Mouse (Mus musculus) liver, embryonic 14.5 days (tissue): ENCODE data around the gene Rasgrp3. TPM values are rescaled to one million over a fixed set of nuclear protein-coding genes. Genes with fewer than 3 reads are reported as not detected.
A peak's percentile ranks its signal among the peaks of the same experiment; 100 is the strongest.

Source experiments
- ATAC-seq: fragments of 200-750 bp; cut with Nextera tagmentation; 2 replicates; pipeline ENCODE4 v1.8.0; 2017; ENCODE audit warnings: moderate number of reproducible peaks, mild to moderate bottlenecking, moderate library complexity; ENCODE audit not compliant: insufficient read depth
- DNase-seq, 3 experiments: peaks; one replicate each; pipeline ENCODE4 v3.0.0-alpha.2; 2012 to 2013; ENCODE audit warnings: low read depth in 3 of 3, low spot score in 3 of 3
- H3K27ac ChIP-seq: fragments of 300-500 bp; sonication (generic); 2 replicates; pipeline ENCODE4 v1.5.1; 2014; ENCODE audit warnings: moderate library complexity, mild to moderate bottlenecking, control low read depth, inconsistent platforms
- H3K27me3 ChIP-seq: fragments of 300-500 bp; sonication (generic); 2 replicates; pipeline ENCODE4 v1.6.1; 2014; ENCODE audit warnings: mild to moderate bottlenecking, low read length, moderate library complexity; ENCODE audit not compliant: control insufficient read depth, insufficient read depth
- H3K36me3 ChIP-seq: fragments of 300-500 bp; sonication (generic); replicated peaks from 2 replicates; pipeline ENCODE4 v1.6.1; 2014; ENCODE audit warnings: low read depth; ENCODE audit not compliant: control insufficient read depth, insufficient read depth
- H3K4me1 ChIP-seq, 2 experiments: fragments of 200-500 bp in 1 of 2; fragments of 300-500 bp in 1 of 2; sonication (generic) in 1 of 2; replicated peaks; 2 replicates each; pipeline ENCODE4 v1.6.1; 2012 to 2014; ENCODE audit warnings: antibody characterized with exemption in 1 of 2, inconsistent platforms in 1 of 2, low read length in 1 of 2; ENCODE audit not compliant: control insufficient read depth in 2 of 2, insufficient read depth in 2 of 2
- H3K4me2 ChIP-seq: fragments of 300-500 bp; sonication (generic); 2 replicates; pipeline ENCODE4 v1.6.1; 2014; ENCODE audit warnings: low read depth, mild to moderate bottlenecking, control low read depth, moderate library complexity
- H3K4me3 ChIP-seq, 2 experiments: fragments of 200-500 bp in 1 of 2; fragments of 300-500 bp in 1 of 2; sonication (generic) in 1 of 2; 2 replicates each; pipeline ENCODE4 v1.5.1; 2012 to 2014; ENCODE audit warnings: low read depth in 2 of 2, low read length in 2 of 2, mild to moderate bottlenecking in 2 of 2, control low read depth in 1 of 2, inconsistent platforms in 1 of 2, moderate library complexity in 1 of 2; ENCODE audit not compliant: insufficient read depth in 1 of 2
- H3K9ac ChIP-seq: fragments of 300-500 bp; sonication (generic); replicated peaks from 2 replicates; pipeline ENCODE4 v1.6.1; 2014; ENCODE audit warnings: mild to moderate bottlenecking, control low read depth, moderate library complexity
- H3K9me3 ChIP-seq: fragments of 300-500 bp; sonication (generic); 2 replicates; pipeline ENCODE4 v1.6.1; 2016; ENCODE audit warnings: low read length, mixed read lengths; ENCODE audit not compliant: control insufficient read depth
- CTCF ChIP-seq: IDR thresholded peaks from 2 replicates; pipeline ENCODE4 v1.5.1; 2016; ENCODE audit warnings: antibody characterized with exemption, low read depth, control low read depth
- EP300 ChIP-seq: IDR thresholded peaks from 2 replicates; pipeline ENCODE4 v1.6.1; 2016; ENCODE audit warnings: antibody characterized with exemption, low read depth
- WGBS: fragments of 180-500 bp; shearing (Covaris S2); extraction: QIAGEN DNeasy Blood & Tissue Kit; methylation state at CpG from one replicate; pipeline ENCODE4 v1.1.7; 2014; ENCODE audit not compliant: insufficient replicate concordance; 5-methylcytosine and 5-hydroxymethylcytosine counted together
- polyA plus RNA-seq, 2 experiments: library from polyadenylated mRNA; depleted of rRNA in 1 of 2; stranded (reverse) in 1 of 2; unstranded in 1 of 2; fragments of >200 nt; fragmentation: Nextera tagmentation in 1 of 2; extraction: Ambion mirVana in 1 of 2; gene quantifications; 2 replicates each; pipeline versions ENCODE4 v1.2.1 to v1.2.3; 2012 to 2014

The Rasgrp3 gene
- polyA plus RNA-seq, 2 experiments = 2.0 to 2.9 TPM

- 58% methylated on average over 3 of the region's 3 CpGs for WGBS
- TF ChIP-seq CTCF = no peak
- no peak for TF ChIP-seq EP300
- DNase-seq (no peak), ATAC-seq (no peak)
- H3K4me2 ChIP-seq = no peak overlapping the region
- H3K9ac ChIP-seq = no peak overlapping the region
- no peaks in the 10 kb centered on the region for H3K9me3 ChIP-seq
- H3K36me3 ChIP-seq = no peaks in the 10 kb centered on the region
- H3K4me3 ChIP-seq = no peak overlapping the region
- no peaks in the 10 kb centered on the region for H3K4me1 ChIP-seq
- no peaks in the 10 kb centered on the region for H3K27me3 ChIP-seq
- H3K27ac ChIP-seq = no peak overlapping the region
Observed at GRCm38 (mm10) chr17:75416861-75417260, 18.8 kb upstream of the Rasgrp3 start.

GRCm38 (mm10) chr17:75434152-75434551, 1.5 kb upstream of the Rasgrp3 start:
- H3K9me3 ChIP-seq = no peaks in the 10 kb centered on the region
- H3K4me3 ChIP-seq = no peak overlapping the region
- H3K36me3 ChIP-seq = no peaks in the 10 kb centered on the region
- no peak overlapping the region for H3K9ac ChIP-seq
- DNase-seq (no peak), ATAC-seq (no peak)
- peaks cover 3% of the 10 kb centered on the region; the same call in 1 of the 2 replicates for H3K27me3 ChIP-seq
- no peak for TF ChIP-seq CTCF
- no peak for TF ChIP-seq EP300
- no peak overlapping the region for H3K27ac ChIP-seq
- WGBS = 39% methylated on average over 2 of the region's 2 CpGs
- peaks cover 0 to 4% of the 10 kb centered on the region in 2 experiments; a peak in 2 of 4 replicates for H3K4me1 ChIP-seq
- no peak overlapping the region for H3K4me2 ChIP-seq

- Histone ChIP-seq H3K4me2 (no peak overlapping the region), H3K9me3 (no peaks in the 10 kb centered on the region), H3K9ac (no peak overlapping the region), H3K27ac (no peak overlapping the region), H3K36me3 (no peaks in the 10 kb centered on the region), H3K27me3 (peaks cover 3% of the 10 kb centered on the region; the same call in 1 of the 2 replicates), H3K4me1 (peaks cover 0 to 4% of the 10 kb centered on the region in 2 experiments; a peak in 2 of 4 replicates), H3K4me3 (no peak overlapping the region)
- TF ChIP-seq EP300 = no peak
- TF ChIP-seq CTCF = no peak
- WGBS = 27% methylated on average over 3 of the region's 3 CpGs
- DNase-seq (no peak), ATAC-seq (no peak)
Observed at GRCm38 (mm10) chr17:75434871-75435270, 825 bp upstream of the Rasgrp3 start.

GRCm38 (mm10) chr17:75436095-75436494, 399 bp downstream of the Rasgrp3 start:
- Histone ChIP-seq H3K36me3 (no peaks in the 10 kb centered on the region), H3K4me2 (no peak overlapping the region), H3K9me3 (no peaks in the 10 kb centered on the region), H3K27me3 (peaks cover 3% of the 10 kb centered on the region; the same call in 1 of the 2 replicates), H3K9ac (no peak overlapping the region), H3K4me3 (peak overlapping the region in 1 of 2 experiments; percentile 39; a peak in 2 of 4 replicates), H3K27ac (no peak overlapping the region), H3K4me1 (peaks cover 0 to 4% of the 10 kb centered on the region in 2 experiments; a peak in 2 of 4 replicates)
- ATAC-seq (no peak), DNase-seq (no peak)
- no peak for TF ChIP-seq CTCF
- no peak for TF ChIP-seq EP300
- 12% methylated on average over 8 of the region's 8 CpGs for WGBS

GRCm38 (mm10) chr17:75436819-75437218, 1.1 kb downstream of the Rasgrp3 start:
- no peak for DNase-seq
- no peak for TF ChIP-seq CTCF
- no peak for TF ChIP-seq EP300
- ATAC-seq = no peak
- H3K27ac ChIP-seq = no peak overlapping the region
- H3K4me2 ChIP-seq = no peak overlapping the region
- no peak overlapping the region for H3K9ac ChIP-seq
- peaks cover 0 to 4% of the 10 kb centered on the region in 2 experiments; a peak in 2 of 4 replicates for H3K4me1 ChIP-seq
- H3K9me3 ChIP-seq = no peaks in the 10 kb centered on the region
- H3K4me3 ChIP-seq = peak overlapping the region in 1 of 2 experiments; percentile 19; a peak in 1 of 4 replicates
- 9% methylated on average over 6 of the region's 6 CpGs for WGBS
- peaks cover 3% of the 10 kb centered on the region; the same call in 1 of the 2 replicates for H3K27me3 ChIP-seq
- no peaks in the 10 kb centered on the region for H3K36me3 ChIP-seq
